Mouse (Mus musculus) neural tube, embryonic 15.5 days (tissue): ENCODE measurements at regions not wholly inside any gene's neighbourhood (a gene's known extent, or its start where the extent isn't known, plus 50 kb on each side); places are given as distances from the start of the nearest gene placed in this dataset.

Experiments used
- ATAC-seq: fragments of 200-750 bp; cut with Nextera tagmentation; 2 replicates; pipeline ENCODE4 v1.8.0; 2017; ENCODE audit warnings: mild to moderate bottlenecking, moderate TSS enrichment, moderate library complexity; ENCODE audit not compliant: low FRiP score
- H3K27ac ChIP-seq: fragments of 300-500 bp; sonication (generic); replicated peaks from 2 replicates; pipeline ENCODE4 v1.5.1; 2015; ENCODE audit warnings: mild to moderate bottlenecking, inconsistent platforms
- H3K27me3 ChIP-seq: fragments of 300-500 bp; sonication (generic); replicated peaks from 2 replicates; pipeline ENCODE4 v1.6.1; 2015; ENCODE audit warnings: inconsistent platforms
- H3K36me3 ChIP-seq: fragments of 300-500 bp; sonication (generic); 2 replicates; pipeline ENCODE4 v1.6.1; 2015; ENCODE audit warnings: inconsistent platforms
- H3K4me1 ChIP-seq: fragments of 300-500 bp; sonication (generic); 2 replicates; pipeline ENCODE4 v1.6.1; 2015; ENCODE audit warnings: inconsistent platforms
- H3K4me2 ChIP-seq: fragments of 300-500 bp; sonication (generic); 2 replicates; pipeline ENCODE4 v1.6.1; 2015; ENCODE audit warnings: inconsistent platforms, mild to moderate bottlenecking, moderate library complexity
- H3K4me3 ChIP-seq: fragments of 300-500 bp; sonication (generic); replicated peaks from 2 replicates; pipeline ENCODE4 v1.5.1; 2015; ENCODE audit warnings: mild to moderate bottlenecking, inconsistent platforms
- H3K9ac ChIP-seq: fragments of 300-500 bp; sonication (generic); replicated peaks from 2 replicates; pipeline ENCODE4 v1.6.1; 2015; ENCODE audit warnings: mild to moderate bottlenecking, inconsistent platforms
- H3K9me3 ChIP-seq: fragments of 300-500 bp; sonication (generic); replicated peaks from 2 replicates; pipeline ENCODE4 v1.6.1; 2016; ENCODE audit warnings: inconsistent platforms
- WGBS: fragments of 180-500 bp; shearing (Covaris S2); methylation state at CpG from one replicate; pipeline ENCODE4 v1.1.7; 2015; ENCODE audit warnings: mixed read lengths; 5-methylcytosine and 5-hydroxymethylcytosine counted together

DNA sequence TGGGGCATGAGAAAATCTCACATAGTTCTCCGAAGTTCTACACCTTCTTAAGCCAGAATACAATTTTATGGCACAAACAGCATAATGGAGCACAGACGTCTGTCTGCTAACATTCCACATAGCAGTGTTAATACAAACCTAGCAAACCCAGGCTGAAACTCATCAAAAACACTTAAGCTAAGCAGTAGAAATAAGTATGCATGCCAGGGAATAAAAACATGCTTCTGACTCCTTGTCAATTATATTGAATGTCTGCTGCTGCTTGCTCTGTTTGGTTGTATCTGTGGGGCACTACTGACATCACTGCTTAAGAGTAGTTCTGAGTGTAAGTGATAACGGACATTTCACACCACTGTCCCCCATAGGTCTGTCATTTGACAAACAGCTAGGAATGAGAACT, 693.4 kb upstream of the Adamts5 start:
- ATAC-seq, result no peak
- no peak overlapping the region for H3K4me2 ChIP-seq
- H3K9ac ChIP-seq, result no peak overlapping the region
- 81% methylated on average over 3 of the region's 3 CpGs for WGBS
- no peaks in the 10 kb centered on the region for H3K36me3 ChIP-seq
- no peaks in the 10 kb centered on the region for H3K9me3 ChIP-seq
- H3K27me3 ChIP-seq, result no peaks in the 10 kb centered on the region
- no peaks in the 10 kb centered on the region for H3K4me1 ChIP-seq
- no peak overlapping the region for H3K27ac ChIP-seq
- no peak overlapping the region for H3K4me3 ChIP-seq

DNA sequence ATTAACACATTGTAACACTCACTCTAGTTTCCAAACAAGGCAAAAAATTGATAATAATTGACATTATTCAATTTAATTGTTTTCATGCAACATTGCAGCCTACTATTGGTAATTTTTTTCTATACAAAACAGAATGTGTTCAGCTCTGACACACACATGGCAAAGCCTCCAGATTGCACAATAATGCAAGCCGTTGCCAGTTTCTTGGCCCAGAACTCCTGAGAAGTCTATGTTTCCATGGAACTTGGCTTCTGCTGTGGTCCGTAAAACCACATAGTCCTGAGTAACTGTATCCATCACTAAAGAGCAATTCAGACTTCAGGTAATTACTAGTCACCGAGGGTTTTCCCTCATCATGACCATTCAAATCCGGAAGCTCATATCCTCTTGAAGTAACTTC, 684.4 kb upstream of the Adamts5 start:
- H3K9me3 ChIP-seq, result no peaks in the 10 kb centered on the region
- H3K4me1 ChIP-seq, result no peaks in the 10 kb centered on the region
- no peaks in the 10 kb centered on the region for H3K36me3 ChIP-seq
- no peaks in the 10 kb centered on the region for H3K27me3 ChIP-seq
- no peak overlapping the region for H3K4me2 ChIP-seq
- H3K4me3 ChIP-seq, result no peak overlapping the region
- ATAC-seq, result no peak
- WGBS, result 88% methylated on average over 4 of the region's 4 CpGs
- no peak overlapping the region for H3K27ac ChIP-seq
- H3K9ac ChIP-seq, result no peak overlapping the region

DNA sequence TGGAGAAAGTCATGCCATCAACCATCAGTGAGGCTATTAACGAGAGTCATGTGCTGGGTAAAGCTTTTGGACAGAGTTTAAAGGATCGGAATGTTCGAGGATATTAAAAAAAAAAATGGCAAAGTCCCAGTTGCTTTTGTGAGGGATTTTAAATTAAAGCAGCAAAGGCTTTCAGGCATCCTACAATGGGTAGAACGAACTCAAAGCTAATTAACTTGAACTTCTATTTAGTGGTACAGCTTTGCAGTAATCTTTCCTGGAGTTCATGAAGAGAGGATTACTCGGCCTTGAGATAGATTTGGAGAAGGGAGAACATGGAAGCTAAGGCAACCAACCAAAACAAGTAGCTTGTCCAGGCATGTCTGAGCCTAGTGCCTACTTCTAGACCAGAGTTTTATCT, 676.7 kb upstream of the Adamts5 start:
- no peaks in the 10 kb centered on the region for H3K9me3 ChIP-seq
- no peaks in the 10 kb centered on the region for H3K4me1 ChIP-seq
- ATAC-seq, result no peak
- WGBS, result 76% methylated on average over 5 of the region's 5 CpGs
- no peaks in the 10 kb centered on the region for H3K36me3 ChIP-seq
- no peak overlapping the region for H3K27ac ChIP-seq
- H3K9ac ChIP-seq, result no peak overlapping the region
- no peak overlapping the region for H3K4me2 ChIP-seq
- no peak overlapping the region for H3K4me3 ChIP-seq
- H3K27me3 ChIP-seq, result no peaks in the 10 kb centered on the region

DNA sequence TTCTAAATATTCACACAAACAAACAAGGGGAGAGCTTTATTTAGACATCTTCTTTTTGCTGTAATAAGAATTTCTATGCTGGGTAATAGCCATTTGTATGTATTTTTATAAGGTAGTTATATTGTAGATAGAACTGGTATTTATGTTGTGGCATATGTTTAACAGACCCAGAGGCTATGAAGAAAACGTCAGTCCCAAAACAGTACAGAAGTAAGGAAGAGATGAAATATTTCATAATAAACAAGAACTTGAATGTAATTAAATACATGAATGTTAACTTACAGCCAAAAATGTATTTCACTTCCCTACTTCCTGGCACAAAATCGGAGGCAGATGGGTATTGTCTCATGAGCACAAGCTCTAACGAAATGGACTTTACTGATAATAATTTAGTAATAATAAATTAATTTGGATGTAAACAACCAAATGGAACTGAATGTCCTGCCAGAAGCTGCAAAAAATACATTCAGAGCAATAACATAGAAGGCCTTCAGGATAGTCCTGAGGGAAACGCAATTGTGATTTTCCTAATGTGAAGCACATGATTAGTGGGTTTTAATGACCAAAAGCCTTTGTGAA, 645.9 kb upstream of the Adamts5 start:
- H3K27me3 ChIP-seq, result no peaks in the 10 kb centered on the region
- H3K4me1 ChIP-seq, result no peaks in the 10 kb centered on the region
- H3K4me2 ChIP-seq, result no peak overlapping the region
- H3K9me3 ChIP-seq, result no peaks in the 10 kb centered on the region
- no peaks in the 10 kb centered on the region for H3K36me3 ChIP-seq
- H3K4me3 ChIP-seq, result no peak overlapping the region
- 80% methylated on average over 4 of the region's 4 CpGs for WGBS
- H3K9ac ChIP-seq, result no peak overlapping the region
- no peak overlapping the region for H3K27ac ChIP-seq
- ATAC-seq, result no peak

DNA sequence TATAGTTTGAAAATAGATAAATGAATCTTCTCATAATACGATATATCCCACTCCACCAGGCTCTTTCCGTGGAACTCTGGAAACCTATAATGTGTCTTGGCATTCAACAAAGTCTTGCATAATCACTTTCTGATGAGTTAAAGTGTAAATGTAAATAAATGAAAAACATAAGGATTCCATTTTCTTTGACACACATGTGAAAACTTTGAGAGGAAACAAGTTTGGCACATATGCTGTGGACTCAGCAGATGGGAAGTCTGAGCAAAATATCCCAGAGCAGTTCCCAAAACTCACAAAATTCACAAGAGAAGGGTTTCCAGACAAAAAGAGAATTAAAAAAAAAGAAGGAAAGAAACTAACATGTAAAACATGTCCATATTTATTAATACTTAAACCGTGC, 645.3 kb upstream of the Adamts5 start:
- H3K4me2 ChIP-seq, result no peak overlapping the region
- ATAC-seq, result no peak
- H3K4me1 ChIP-seq, result no peaks in the 10 kb centered on the region
- H3K36me3 ChIP-seq, result no peaks in the 10 kb centered on the region
- H3K4me3 ChIP-seq, result no peak overlapping the region
- no peak overlapping the region for H3K27ac ChIP-seq
- no peak overlapping the region for H3K9ac ChIP-seq
- no peaks in the 10 kb centered on the region for H3K9me3 ChIP-seq
- WGBS, result 88% methylated on average over 3 of the region's 3 CpGs
- no peaks in the 10 kb centered on the region for H3K27me3 ChIP-seq

DNA sequence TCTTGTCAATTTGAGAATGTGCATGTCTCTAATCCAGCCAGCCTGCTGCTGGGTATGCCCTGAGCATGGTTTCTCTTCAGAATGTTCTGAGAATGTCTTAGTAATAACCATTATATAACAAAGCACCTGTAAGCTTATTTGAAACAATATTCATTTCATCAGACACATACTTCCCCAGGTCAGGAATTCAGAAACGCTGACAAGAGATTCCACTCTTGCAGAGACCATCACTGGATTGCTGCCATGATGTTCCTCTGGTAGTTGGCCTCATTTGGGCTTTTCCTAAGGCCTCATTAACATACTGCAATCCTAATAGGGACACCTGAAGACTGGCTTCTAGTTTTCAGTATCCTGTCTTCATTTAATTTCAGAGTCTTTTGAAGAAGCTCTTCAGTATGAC, 642.5 kb upstream of the Adamts5 start:
- WGBS, result 75% methylated on average over 1 of the region's 1 CpGs
- no peaks in the 10 kb centered on the region for H3K4me1 ChIP-seq
- no peaks in the 10 kb centered on the region for H3K9me3 ChIP-seq
- H3K36me3 ChIP-seq, result no peaks in the 10 kb centered on the region
- H3K27me3 ChIP-seq, result no peaks in the 10 kb centered on the region
- no peak overlapping the region for H3K4me3 ChIP-seq
- ATAC-seq, result no peak
- no peak overlapping the region for H3K4me2 ChIP-seq
- H3K9ac ChIP-seq, result no peak overlapping the region
- H3K27ac ChIP-seq, result no peak overlapping the region

DNA sequence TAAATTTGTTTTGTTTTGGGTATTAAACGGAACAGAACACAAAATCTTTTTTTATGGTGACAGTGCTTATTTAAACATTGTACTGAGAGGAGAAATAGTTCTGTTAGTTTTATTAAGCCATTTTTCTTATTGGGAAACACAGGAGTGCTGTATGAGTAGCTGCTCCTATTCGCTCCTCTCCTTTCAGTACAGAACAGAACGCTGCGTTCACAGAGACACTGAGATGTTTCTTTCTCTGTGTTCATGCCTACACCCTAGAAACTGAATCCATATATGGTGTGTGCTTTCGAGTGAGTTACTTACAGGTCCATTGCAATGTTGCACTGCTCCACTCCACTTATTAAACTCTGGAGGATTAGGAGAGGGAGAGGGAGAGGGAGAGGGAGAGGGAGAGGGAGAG, 634.9 kb upstream of the Adamts5 start:
- Histone ChIP-seq H3K4me3 (no peak overlapping the region), H3K9ac (no peak overlapping the region), H3K4me1 (no peaks in the 10 kb centered on the region), H3K27me3 (no peaks in the 10 kb centered on the region), H3K36me3 (no peaks in the 10 kb centered on the region), H3K9me3 (no peaks in the 10 kb centered on the region), H3K4me2 (no peak overlapping the region), H3K27ac (no peak overlapping the region)
- ATAC-seq, result no peak
- 79% methylated on average over 5 of the region's 5 CpGs for WGBS

DNA sequence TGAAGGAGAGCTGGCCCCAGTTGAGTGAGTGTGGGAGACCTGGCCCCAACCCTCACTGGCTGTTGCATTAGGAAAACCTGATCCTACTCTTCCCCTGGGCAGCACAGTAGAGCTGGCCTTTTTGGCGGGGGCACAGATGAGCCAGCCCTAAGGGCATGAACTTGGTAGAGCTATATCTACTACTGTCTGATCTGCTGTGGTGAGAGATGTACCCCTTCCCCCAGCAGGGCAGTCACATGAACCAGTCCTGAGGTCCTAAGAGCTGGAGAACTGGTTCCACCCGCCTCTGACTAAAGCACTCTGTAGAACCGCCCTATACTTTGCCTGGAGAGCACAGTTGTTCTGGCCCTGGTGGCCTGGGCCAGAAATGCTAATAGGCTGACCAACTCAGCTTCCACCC, 622.5 kb upstream of the Adamts5 start:
- Histone ChIP-seq H3K27me3 (no peaks in the 10 kb centered on the region), H3K9me3 (no peaks in the 10 kb centered on the region), H3K36me3 (no peaks in the 10 kb centered on the region), H3K4me3 (no peak overlapping the region), H3K9ac (no peak overlapping the region), H3K4me1 (no peaks in the 10 kb centered on the region), H3K4me2 (no peak overlapping the region), H3K27ac (no peak overlapping the region)
- no peak for ATAC-seq
- 96% methylated on average over 3 of the region's 3 CpGs for WGBS

DNA sequence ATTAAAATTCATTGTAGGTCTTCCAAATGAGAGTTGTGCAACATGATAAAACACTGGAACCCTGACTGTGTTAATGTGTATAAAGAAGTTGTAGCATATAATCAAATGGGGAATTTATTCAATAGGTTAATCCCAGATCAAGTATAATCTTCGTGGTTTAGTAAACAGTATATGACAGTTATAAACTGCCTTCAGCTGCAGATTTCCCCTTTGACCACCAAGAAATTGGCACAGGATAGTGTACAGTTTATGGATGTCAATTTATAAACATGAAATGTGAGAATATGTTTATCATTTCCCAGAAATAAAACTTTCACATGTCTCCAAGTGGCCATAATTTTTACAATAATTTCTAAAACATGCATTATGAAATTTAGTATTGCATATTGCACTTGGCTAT, 615.3 kb upstream of the Adamts5 start:
- no peak for ATAC-seq
- Histone ChIP-seq H3K9ac (no peak overlapping the region), H3K4me3 (no peak overlapping the region), H3K9me3 (no peaks in the 10 kb centered on the region), H3K27ac (no peak overlapping the region), H3K36me3 (no peaks in the 10 kb centered on the region), H3K27me3 (no peaks in the 10 kb centered on the region), H3K4me2 (no peak overlapping the region), H3K4me1 (no peaks in the 10 kb centered on the region)
- 42% methylated on average over 1 of the region's 1 CpGs for WGBS

DNA sequence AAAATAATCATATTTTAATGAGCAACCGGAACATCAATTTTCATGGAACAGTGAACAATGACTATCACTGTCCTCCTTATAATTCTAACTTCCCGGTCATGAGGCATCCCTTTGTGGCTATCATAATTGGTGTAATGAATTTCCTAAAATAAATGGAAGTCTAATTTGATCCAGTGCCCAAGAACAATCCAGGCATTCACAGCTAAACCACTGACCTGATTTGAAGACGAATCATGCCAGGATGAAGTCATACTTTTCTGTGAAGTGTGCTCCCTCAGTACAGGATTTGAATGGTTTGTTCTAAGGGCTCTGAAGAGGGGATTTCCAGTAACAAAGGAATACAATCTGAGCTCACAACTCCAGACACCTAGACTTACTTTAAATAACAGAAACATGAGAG, 614.5 kb upstream of the Adamts5 start:
- no peak overlapping the region for H3K4me2 ChIP-seq
- no peaks in the 10 kb centered on the region for H3K4me1 ChIP-seq
- WGBS, result 50% methylated on average over 3 of the region's 3 CpGs
- no peak for ATAC-seq
- H3K27ac ChIP-seq, result no peak overlapping the region
- H3K9me3 ChIP-seq, result no peaks in the 10 kb centered on the region
- H3K27me3 ChIP-seq, result no peaks in the 10 kb centered on the region
- no peak overlapping the region for H3K4me3 ChIP-seq
- no peaks in the 10 kb centered on the region for H3K36me3 ChIP-seq
- H3K9ac ChIP-seq, result no peak overlapping the region

DNA sequence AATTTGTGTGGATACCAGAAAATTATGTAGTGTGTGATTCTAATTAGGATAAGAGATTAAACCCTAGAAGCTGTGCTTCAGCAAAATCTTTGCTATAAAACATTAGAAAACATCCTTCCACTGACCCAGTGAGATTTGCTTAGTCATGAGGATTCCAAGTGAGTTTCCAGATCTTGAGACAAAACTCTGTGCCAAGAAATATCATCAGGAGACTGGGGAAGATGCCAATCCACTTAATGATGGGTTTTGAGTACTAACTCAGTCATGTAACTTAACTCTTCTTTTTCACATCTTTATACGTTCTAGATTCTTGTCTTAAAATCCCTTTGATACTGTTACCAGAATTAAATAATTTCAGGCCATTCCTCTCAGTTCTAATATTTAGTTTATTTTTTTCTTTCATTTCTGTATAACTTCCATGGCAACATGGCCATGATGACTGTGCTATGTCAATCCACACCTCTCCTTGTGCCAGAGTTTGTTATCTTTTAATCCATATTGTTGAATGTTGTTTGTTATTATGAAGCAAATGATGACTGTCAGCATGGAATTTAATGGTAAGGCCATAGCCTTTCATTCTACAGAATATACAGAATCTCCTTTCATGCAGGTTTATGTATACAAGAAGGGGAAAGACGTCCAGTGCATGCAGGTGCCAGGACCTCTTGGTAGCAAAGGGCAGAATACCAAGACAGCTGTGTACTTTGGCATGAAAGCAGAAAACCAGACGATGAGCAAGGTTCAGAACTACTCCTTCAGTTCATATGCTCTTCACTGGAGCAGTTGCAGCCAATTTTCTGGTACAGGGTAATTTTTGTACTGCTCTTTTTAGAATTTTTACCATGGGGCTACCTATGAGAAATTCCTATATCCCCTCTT, 599.7 kb upstream of the Adamts5 start:
- WGBS, result 70% methylated on average over 3 of the region's 3 CpGs
- ATAC-seq, result no peak

DNA sequence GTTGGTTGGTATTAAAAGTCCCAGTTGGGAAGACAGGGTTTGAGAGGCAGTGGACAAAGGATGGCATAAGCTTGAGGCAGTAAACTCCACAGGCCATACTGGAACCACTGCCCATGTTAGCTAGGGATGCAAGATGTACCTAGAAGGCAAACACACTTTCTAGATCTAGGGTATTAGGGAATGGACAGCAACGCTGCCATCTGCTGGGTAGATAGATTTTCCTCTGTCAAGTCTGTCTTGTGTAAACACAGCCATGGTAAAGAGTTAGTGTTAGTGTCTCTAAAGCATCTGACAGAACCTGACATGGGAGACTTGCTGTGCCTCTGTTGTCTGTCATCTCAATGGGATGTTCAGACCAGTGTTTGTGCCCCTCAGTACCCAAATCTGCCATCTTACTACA, 573.5 kb upstream of the Adamts5 start:
- H3K4me1 ChIP-seq, result no peaks in the 10 kb centered on the region
- whole genome bisulfite sequencing, result 76% methylated on average over 1 of the region's 1 CpGs
- ATAC-seq, result no peak
- H3K9ac ChIP-seq, result no peak overlapping the region
- no peaks in the 10 kb centered on the region for H3K9me3 ChIP-seq
- no peaks in the 10 kb centered on the region for H3K27me3 ChIP-seq
- H3K27ac ChIP-seq, result no peak overlapping the region
- no peaks in the 10 kb centered on the region for H3K36me3 ChIP-seq
- H3K4me3 ChIP-seq, result no peak overlapping the region
- no peak overlapping the region for H3K4me2 ChIP-seq

More for the DNA sequence above, 599.7 kb upstream of the Adamts5 start:
- H3K27me3 ChIP-seq, result no peaks in the 10 kb centered on the region
- H3K4me1 ChIP-seq, result no peaks in the 10 kb centered on the region
- H3K9ac ChIP-seq, result no peak overlapping the region
- no peaks in the 10 kb centered on the region for H3K36me3 ChIP-seq
- H3K27ac ChIP-seq, result no peak overlapping the region
- no peak overlapping the region for H3K4me2 ChIP-seq
- H3K9me3 ChIP-seq, result no peaks in the 10 kb centered on the region
- no peak overlapping the region for H3K4me3 ChIP-seq
